Comparison of ENCODE assay signal across 37 mouse cellular contexts in the genomic region with DNA sequence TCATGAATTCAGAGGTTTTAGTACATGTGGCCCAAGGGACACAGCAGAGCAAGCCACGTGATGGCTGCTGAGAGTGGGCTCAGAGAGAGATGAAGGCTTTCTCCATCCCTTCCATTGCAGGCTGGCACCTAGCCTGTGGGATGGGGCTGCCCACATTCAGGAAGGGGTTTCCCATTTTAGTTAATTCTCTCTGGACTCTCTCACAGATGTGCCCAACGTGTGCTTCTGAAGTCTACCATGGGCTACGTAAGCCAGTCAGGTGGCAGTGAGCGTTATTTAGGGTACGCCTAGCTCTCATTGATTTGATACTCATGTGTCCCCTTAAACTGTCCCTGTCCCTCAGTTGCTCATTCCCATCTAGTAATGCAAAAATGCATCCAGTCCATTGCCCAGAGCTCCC. TPM values are rescaled to one million over a fixed set of nuclear protein-coding genes. Genes with fewer than 3 reads are reported as not detected.
"Had no signal": no experiment of that assay in that cellular context is flagged by ENCODE, and none has a peak within 500 bp of the region (broad histone marks: within the 10 kb centered on the region; RNA-seq: fewer than 3 reads in every experiment).

No protein-coding gene starts in this region.

- H3K4me3 ChIP-seq: limb, embryonic 10.5 days; limb, embryonic 12.5 days; limb, embryonic 13.5 days; limb, embryonic 15.5 days; liver, embryonic 12.5 days; liver, embryonic 13.5 days; liver, embryonic 15.5 days; lung, embryonic 15.5 days; megakaryocyte, embryonic 14.5 days; midbrain, embryonic 10.5 days; midbrain, embryonic 12.5 days; midbrain, embryonic 13.5 days; midbrain, embryonic 15.5 days; myocyte; neural tube, embryonic 12.5 days had no signal

- DNase-seq: left cerebral cortex, postnatal 4 days; liver; liver, embryonic 13.5 days; liver, postnatal 0 days; lung, adult 18-20 months; lung, adult 2 months; lung, embryonic 14.5 days; lung, postnatal 10 days; lung, postnatal 14 days; lung, postnatal 36 days; lung, postnatal 4 days; midbrain, embryonic 14.5 days had no signal

- H3K9me3 ChIP-seq: limb, embryonic 10.5 days; limb, embryonic 12.5 days; limb, embryonic 13.5 days; limb, embryonic 15.5 days; liver, embryonic 12.5 days; liver, embryonic 13.5 days; liver, embryonic 15.5 days; lung, embryonic 15.5 days; megakaryocyte, embryonic 14.5 days; midbrain, embryonic 10.5 days; midbrain, embryonic 12.5 days; midbrain, embryonic 13.5 days; midbrain, embryonic 15.5 days; neural tube, embryonic 12.5 days had no signal

- ATAC-seq: liver, embryonic 12.5 days; liver, postnatal 0 days; lung, postnatal 0 days; midbrain, embryonic 13.5 days; midbrain, embryonic 15.5 days; midbrain, embryonic 16.5 days had no signal

- H3K4me1 ChIP-seq: limb, embryonic 10.5 days; limb, embryonic 12.5 days; limb, embryonic 13.5 days; limb, embryonic 15.5 days; liver, embryonic 12.5 days; liver, embryonic 13.5 days; liver, embryonic 15.5 days; lung, embryonic 15.5 days; megakaryocyte, embryonic 14.5 days; midbrain, embryonic 10.5 days; midbrain, embryonic 12.5 days; midbrain, embryonic 13.5 days; midbrain, embryonic 15.5 days; neural tube, embryonic 12.5 days had no signal

- H3K27ac ChIP-seq: limb, embryonic 10.5 days; limb, embryonic 12.5 days; limb, embryonic 13.5 days; limb, embryonic 15.5 days; liver, embryonic 12.5 days; liver, embryonic 13.5 days; liver, embryonic 14.5 days; liver, embryonic 15.5 days; lung, embryonic 15.5 days; macrophage; midbrain, embryonic 10.5 days; midbrain, embryonic 12.5 days; midbrain, embryonic 13.5 days; midbrain, embryonic 15.5 days; neural tube, embryonic 12.5 days had no signal

- H3K9ac ChIP-seq: limb, embryonic 12.5 days; limb, embryonic 13.5 days; limb, embryonic 15.5 days; liver, embryonic 12.5 days; liver, embryonic 13.5 days; liver, embryonic 14.5 days; liver, embryonic 15.5 days; liver, postnatal 0 days; lung, embryonic 14.5 days; lung, embryonic 15.5 days; midbrain, embryonic 12.5 days; midbrain, embryonic 13.5 days; midbrain, embryonic 15.5 days; neural tube, embryonic 12.5 days had no signal

- H3K27me3 ChIP-seq: limb, embryonic 13.5 days; limb, embryonic 15.5 days; liver, embryonic 12.5 days; liver, embryonic 13.5 days; liver, embryonic 15.5 days; lung, embryonic 15.5 days; midbrain, embryonic 13.5 days; midbrain, embryonic 15.5 days; neural tube, embryonic 12.5 days had no signal

- H3K4me2 ChIP-seq: limb, embryonic 12.5 days; limb, embryonic 13.5 days; limb, embryonic 15.5 days; liver, embryonic 11.5 days; liver, embryonic 12.5 days; liver, embryonic 13.5 days; liver, embryonic 15.5 days; lung, embryonic 14.5 days; lung, embryonic 15.5 days; midbrain, embryonic 11.5 days; midbrain, embryonic 12.5 days; midbrain, embryonic 13.5 days; midbrain, embryonic 15.5 days; neural tube, embryonic 12.5 days had no signal

- H3K36me3 ChIP-seq: limb, embryonic 10.5 days; limb, embryonic 12.5 days; limb, embryonic 13.5 days; limb, embryonic 15.5 days; liver, embryonic 12.5 days; liver, embryonic 13.5 days; liver, embryonic 15.5 days; lung, embryonic 15.5 days; midbrain, embryonic 10.5 days; midbrain, embryonic 12.5 days; midbrain, embryonic 13.5 days; midbrain, embryonic 15.5 days; neural tube, embryonic 12.5 days had no signal

RNA-seq across cellular contexts. Expression of gene Dyrk4, which starts 6.7 kb away (rescaled TPM):
- total RNA-seq: left cerebral cortex, postnatal 4 days; liver, adult 2 months; megakaryocyte progenitor cell, adult 5-6 weeks; midbrain, postnatal 0 days; monocyte, adult 5-6 weeks had no signal
- polyA plus RNA-seq: limb, embryonic 10.5 days; limb, embryonic 11.5 days; limb, embryonic 12.5 days; limb, embryonic 13.5 days; limb, embryonic 15.5 days; liver, adult 2 months; liver, embryonic 11.5 days; liver, embryonic 12.5 days; liver, embryonic 13.5 days; liver, embryonic 15.5 days; macrophage; midbrain, embryonic 12.5 days; midbrain, embryonic 14.5 days; midbrain, embryonic 15.5 days; midbrain, embryonic 16.5 days; neural tube, embryonic 12.5 days had no signal
